Mouse (Mus musculus) kidney, adult 2 months (tissue): ENCODE measurements around the gene Ptpn3.

Experiments used
- CTCF ChIP-seq: fragments of 200-500 bp; conservative IDR thresholded peaks from 2 replicates; pipeline ENCODE4 v1.5.1; 2011; ENCODE audit warnings: low read depth, mild to moderate bottlenecking, control low read depth, low read length, moderate library complexity, mixed read lengths; ENCODE audit not compliant: insufficient read depth, insufficient read length
- POLR2A ChIP-seq: fragments of 200-500 bp; IDR thresholded peaks from one replicate; pipeline ENCODE4 v1.6.1; 2011; ENCODE audit warnings: low read depth, low read length, control low read depth

DNA sequence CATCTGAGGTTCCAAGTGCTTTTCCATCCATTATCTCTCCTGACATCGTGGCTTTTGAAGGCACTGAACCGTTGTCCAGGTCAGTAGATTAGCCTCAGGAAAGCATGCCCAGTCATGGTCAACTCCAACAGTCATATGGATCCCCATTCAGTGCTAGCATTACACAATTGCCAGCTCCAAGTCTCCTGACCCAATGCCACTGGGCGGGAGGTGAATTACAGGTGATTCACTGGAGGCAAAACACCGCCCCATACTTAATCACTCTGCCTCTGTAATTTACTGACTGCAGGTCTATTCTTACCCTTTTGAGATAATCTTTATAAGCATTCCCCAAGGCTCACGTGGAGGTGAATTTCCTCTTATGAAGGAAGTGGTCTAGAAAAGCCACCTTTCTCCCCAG lies 19.5 kb downstream of the Ptpn3 start:
- TF ChIP-seq CTCF, result no peak
- TF ChIP-seq POLR2A, result no peak
